Mouse (Mus musculus): ENCODE measurements around the gene Atp5d. TPM values are rescaled to one million over a fixed set of nuclear protein-coding genes. Genes with fewer than 3 reads are reported as not detected.

The Atp5d gene
- polyA plus RNA-seq, 1 experiment from 2014 or later: 529 TPM

GRCm38 (mm10) chr10:80105926-80106325, 32.5 kb upstream of the Atp5d start:
- H3K4me2 ChIP-seq: no peak overlapping the region
- no peak overlapping the region for H3K27ac ChIP-seq (ENCODE audit: low read depth)
- no peak overlapping the region for H3K4me3 ChIP-seq (ENCODE audit: low read depth, low read length)
- H3K9ac ChIP-seq: peak overlapping the region; percentile 29; the same call in 1 of the 2 replicates
- no peaks in the 10 kb centered on the region for H3K27me3 ChIP-seq (ENCODE audit: insufficient read depth, low read length)
- WGBS: 57% methylated on average over 5 of the region's 5 CpGs
- H3K9me3 ChIP-seq (ENCODE audit: low read depth, low read length): no peaks in the 10 kb centered on the region
- DNase-seq: no peak
- peaks cover 7% of the 10 kb centered on the region for H3K4me1 ChIP-seq (ENCODE audit: insufficient read depth)
- ATAC-seq (ENCODE audit: insufficient read depth): no peak
- no peaks in the 10 kb centered on the region for H3K36me3 ChIP-seq (ENCODE audit: insufficient read depth)
- TF ChIP-seq CTCF (IDR thresholded peaks at IDR 0.05; ENCODE audit: low read depth): no peak

DNA sequence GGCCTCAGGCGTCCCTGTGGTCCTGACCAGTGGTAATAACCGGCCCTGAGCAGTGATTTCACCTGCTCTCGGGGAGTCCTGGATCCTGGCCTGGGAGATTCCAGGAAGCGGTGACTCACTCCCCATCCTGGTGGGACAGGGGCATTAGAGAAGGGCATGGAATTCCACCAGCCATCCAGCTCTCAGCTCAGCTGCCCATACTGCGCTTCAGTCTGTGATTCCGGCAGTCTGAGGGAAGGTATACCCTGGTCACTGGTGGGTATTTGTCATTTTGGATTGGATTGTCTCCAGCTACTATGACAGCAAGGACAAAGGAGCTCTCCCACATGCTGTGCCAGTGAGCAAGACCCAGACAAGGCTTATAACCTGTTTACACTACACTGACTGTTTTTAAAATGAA, 30.8 kb upstream of the Atp5d start:
- no peak for DNase-seq
- no peak overlapping the region for H3K27ac ChIP-seq (ENCODE audit: low read depth)

DNA sequence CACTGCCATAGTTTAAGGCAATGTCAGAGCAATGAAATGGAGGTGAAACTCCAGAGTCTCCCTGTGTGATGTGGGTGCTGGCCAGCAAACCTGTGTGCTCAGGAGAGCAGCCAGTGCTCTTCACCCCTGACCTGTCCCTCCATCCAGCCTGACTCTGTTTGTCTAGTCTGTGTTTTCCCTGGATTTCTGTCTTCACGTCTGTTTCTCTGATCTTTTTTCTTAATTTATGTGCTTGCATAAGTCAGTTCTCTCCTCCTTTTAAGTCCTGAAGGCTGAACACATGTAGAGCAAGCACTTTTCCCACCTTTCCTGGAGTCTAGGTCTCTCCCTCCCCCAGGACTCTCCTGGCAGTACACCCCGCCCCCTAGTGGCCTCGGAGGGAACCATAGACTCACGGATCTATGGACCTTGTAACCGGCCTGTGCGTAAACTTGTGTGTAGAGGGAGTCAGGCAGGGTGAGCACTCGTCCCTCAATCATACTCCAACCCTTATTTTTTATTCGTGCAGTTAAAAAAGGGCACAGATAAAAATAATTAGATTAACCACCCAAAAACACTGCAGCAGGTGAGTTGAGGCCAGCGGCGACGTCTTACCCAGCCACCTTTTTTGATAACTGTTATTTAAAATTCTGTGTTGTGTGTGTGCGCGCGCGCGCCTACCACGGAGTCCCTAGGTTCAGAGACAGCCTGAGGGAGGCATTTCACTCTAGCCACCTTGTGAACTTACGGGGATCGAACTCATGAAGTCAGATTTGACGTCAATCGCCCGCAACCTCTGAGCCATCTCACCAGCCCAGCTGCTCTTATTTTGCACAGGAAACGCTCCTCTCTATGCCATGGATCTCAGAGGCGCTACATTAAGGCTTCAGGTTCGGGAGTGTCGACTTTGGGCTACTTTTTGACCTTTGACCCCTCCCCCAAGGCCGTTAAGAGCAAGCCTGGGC, 23.8 kb upstream of the Atp5d start:
- Histone ChIP-seq H3K9me3 (ENCODE audit: low read depth, low read length) (no peaks in the 10 kb centered on the region), H3K27ac (ENCODE audit: low read depth) (peak overlapping the region; percentile 89), H3K36me3 (ENCODE audit: insufficient read depth) (peaks cover 20% of the 10 kb centered on the region), H3K4me1 (ENCODE audit: insufficient read depth) (peaks cover 19% of the 10 kb centered on the region), H3K9ac (peak overlapping the region; percentile 63), H3K4me3 (ENCODE audit: low read depth, low read length) (peak overlapping the region; percentile 97), H3K27me3 (ENCODE audit: insufficient read depth, low read length) (no peaks in the 10 kb centered on the region), H3K4me2 (peak overlapping the region; percentile 91)
- TF ChIP-seq CTCF (IDR thresholded peaks at IDR 0.05; ENCODE audit: low read depth): peak; percentile 98
- 2% methylated on average over 27 of the region's 27 CpGs for WGBS
- ATAC-seq (ENCODE audit: insufficient read depth): peak; percentile 66
- peak; percentile 98 for DNase-seq

More for the DNA sequence above, 30.8 kb upstream of the Atp5d start:
- H3K4me2 ChIP-seq: no peak overlapping the region
- WGBS: 49% methylated on average over 6 of the region's 6 CpGs
- no peaks in the 10 kb centered on the region for H3K27me3 ChIP-seq (ENCODE audit: insufficient read depth, low read length)
- H3K36me3 ChIP-seq (ENCODE audit: insufficient read depth): no peaks in the 10 kb centered on the region
- H3K9me3 ChIP-seq (ENCODE audit: low read depth, low read length): no peaks in the 10 kb centered on the region
- H3K9ac ChIP-seq: no peak overlapping the region
- ATAC-seq (ENCODE audit: insufficient read depth): no peak
- no peak overlapping the region for H3K4me3 ChIP-seq (ENCODE audit: low read depth, low read length)
- H3K4me1 ChIP-seq (ENCODE audit: insufficient read depth): no peaks in the 10 kb centered on the region
- no peak for TF ChIP-seq CTCF (IDR thresholded peaks at IDR 0.05; ENCODE audit: low read depth)

- Histone ChIP-seq H3K9me3 (ENCODE audit: low read depth, low read length) (no peaks in the 10 kb centered on the region), H3K27ac (ENCODE audit: low read depth) (peak within 1 kb of the TSS; percentile 89), H3K4me2 (peak within 1 kb of the TSS; percentile 91), H3K4me1 (ENCODE audit: insufficient read depth) (peaks cover 19% of the 10 kb centered on the region), H3K36me3 (ENCODE audit: insufficient read depth) (peaks cover 28% of the 10 kb centered on the region), H3K27me3 (ENCODE audit: insufficient read depth, low read length) (no peaks in the 10 kb centered on the region), H3K4me3 (ENCODE audit: low read depth, low read length) (peak within 1 kb of the TSS; percentile 97), H3K9ac (peak within 1 kb of the TSS; percentile 91)
- TF ChIP-seq CTCF (IDR thresholded peaks at IDR 0.05; ENCODE audit: low read depth): peak; percentile 36; the same call in 1 of the 2 replicates
- ATAC-seq (ENCODE audit: insufficient read depth): peak; percentile 98
- WGBS: under 1% methylated on average over 70 of the region's 70 CpGs
- peak; percentile 100 for DNase-seq
Observed at GRCm38 (mm10) chr10:80115290-80115943, 23.0 kb upstream of the Atp5d start, which contains the start of gene Stk11. Gene Stk11, plus strand, starts transcription at chr10:80115803.

DNA sequence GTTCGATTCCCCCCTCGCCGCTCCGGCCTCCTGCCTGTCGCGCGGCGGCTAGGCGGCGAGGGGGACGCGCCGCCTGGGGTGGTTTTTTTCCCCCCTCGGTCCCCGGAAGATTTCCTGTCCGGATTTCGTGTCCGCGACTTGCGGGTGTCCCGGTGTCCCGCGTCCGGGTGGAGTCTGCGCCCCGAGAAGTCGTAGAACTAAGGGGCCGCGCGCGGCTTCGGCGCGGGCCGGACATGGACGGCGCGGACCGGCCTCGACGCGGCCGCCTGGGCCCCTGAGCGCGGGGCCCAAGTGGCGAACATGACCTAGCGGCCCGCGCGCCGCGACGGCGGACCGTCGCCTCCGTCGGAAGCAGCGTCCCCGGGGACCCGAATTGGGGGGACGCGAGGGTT, 22.5 kb upstream of the Atp5d start:
- Histone ChIP-seq H3K27me3 (ENCODE audit: insufficient read depth, low read length) (no peaks in the 10 kb centered on the region), H3K4me3 (ENCODE audit: low read depth, low read length) (peak overlapping the region; percentile 97), H3K9me3 (ENCODE audit: low read depth, low read length) (no peaks in the 10 kb centered on the region), H3K36me3 (ENCODE audit: insufficient read depth) (peaks cover 33% of the 10 kb centered on the region), H3K27ac (ENCODE audit: low read depth) (peak overlapping the region; percentile 84), H3K4me2 (peak overlapping the region; percentile 91), H3K4me1 (ENCODE audit: insufficient read depth) (peaks cover 19% of the 10 kb centered on the region), H3K9ac (peak overlapping the region; percentile 91)
- DNase-seq (no peak), ATAC-seq (ENCODE audit: insufficient read depth) (no peak)
- no peak for TF ChIP-seq CTCF (IDR thresholded peaks at IDR 0.05; ENCODE audit: low read depth)
- under 1% methylated on average over 63 of the region's 63 CpGs for WGBS

GRCm38 (mm10) chr10:80116563-80116926, 21.9 kb upstream of the Atp5d start:
- ATAC-seq (ENCODE audit: insufficient read depth) (no peak), DNase-seq (peak; percentile 45)
- Histone ChIP-seq H3K4me3 (ENCODE audit: low read depth, low read length) (peak overlapping the region; percentile 97), H3K27ac (ENCODE audit: low read depth) (0 out of 2 replicates have a peak overlapping the region, but pooled peaks have one; percentile 84), H3K9me3 (ENCODE audit: low read depth, low read length) (no peaks in the 10 kb centered on the region), H3K27me3 (ENCODE audit: insufficient read depth, low read length) (no peaks in the 10 kb centered on the region), H3K4me1 (ENCODE audit: insufficient read depth) (peaks cover 19% of the 10 kb centered on the region), H3K4me2 (peak overlapping the region; percentile 91), H3K36me3 (ENCODE audit: insufficient read depth) (peaks cover 38% of the 10 kb centered on the region), H3K9ac (peak overlapping the region; percentile 91)
- WGBS: under 1% methylated on average over 27 of the region's 27 CpGs
- no peak for TF ChIP-seq CTCF (IDR thresholded peaks at IDR 0.05; ENCODE audit: low read depth)
